Mouse (Mus musculus) thymus, adult 2 months (tissue): ENCODE results near the gene Gstm7.

Source experiments
- CTCF ChIP-seq: fragments of 200-500 bp; IDR thresholded peaks from 2 replicates; pipeline ENCODE4 v1.5.1; 2012; ENCODE audit warnings: mild to moderate bottlenecking, control low read depth, low read length, moderate library complexity, borderline replicate concordance; ENCODE audit not compliant: control insufficient read depth, poor library complexity, insufficient read depth; ENCODE audit errors: extremely low read depth
- POLR2A ChIP-seq: fragments of 200-500 bp; IDR thresholded peaks from 2 replicates; pipeline ENCODE4 v1.6.1; 2012; ENCODE audit warnings: mild to moderate bottlenecking, low read length, control low read depth, moderate library complexity; ENCODE audit not compliant: control insufficient read depth, poor library complexity, insufficient read depth; ENCODE audit errors: extremely low read depth

DNA sequence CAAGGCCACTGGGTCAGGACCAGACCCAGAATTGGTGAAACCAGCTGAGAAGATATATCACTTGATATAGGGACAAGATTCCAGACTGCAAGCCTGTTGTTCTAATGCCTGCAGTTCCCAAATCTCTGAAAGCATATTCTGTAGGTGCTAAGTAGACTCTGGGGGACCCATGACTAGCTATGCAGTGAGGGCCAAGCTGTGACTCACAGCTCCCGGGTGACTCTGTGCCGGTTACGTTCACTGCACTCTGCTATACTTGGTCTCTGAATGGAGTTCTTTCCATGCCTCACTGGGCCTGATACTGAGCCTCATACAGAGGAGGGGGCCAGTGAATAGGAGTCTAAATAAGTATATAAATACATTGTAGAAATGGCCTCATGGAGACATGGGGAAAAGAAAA lies 3.8 kb downstream of the Gstm7 start:
- TF ChIP-seq CTCF (no peak), POLR2A (no peak)
